Comparison of ENCODE assay signal across 7 mouse cellular contexts in the genomic region with DNA sequence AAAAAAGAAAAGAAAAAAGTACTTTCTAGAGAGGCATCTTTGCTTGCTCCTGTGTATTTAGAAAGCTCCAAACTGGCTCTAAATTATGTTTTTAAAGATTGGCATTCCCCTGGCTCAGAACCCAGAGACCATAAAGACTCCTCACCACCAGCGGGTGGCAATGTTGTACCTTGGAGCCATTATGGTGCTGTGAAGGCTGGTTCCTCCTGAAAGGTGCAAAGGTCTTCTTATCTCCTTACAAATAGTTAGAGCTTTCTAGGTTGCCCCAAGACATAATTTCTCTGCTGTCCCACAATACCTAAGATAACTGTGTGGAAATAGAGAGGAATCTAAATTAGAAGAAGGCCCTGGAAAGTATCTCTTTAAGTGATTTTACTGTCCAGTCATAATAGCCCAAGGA. TPM values are rescaled to one million over a fixed set of nuclear protein-coding genes. Genes with fewer than 3 reads are reported as not detected.
DNase-seq lines count a peak whose midpoint lies in the region; ATAC-seq lines count a peak whose summit lies in the region.

No protein-coding gene starts in this region.

- H3K4me1 ChIP-seq in midbrain, embryonic 10.5 days, result no peaks in the 10 kb centered on the region
- H3K4me1 ChIP-seq in midbrain, embryonic 15.5 days, result no peaks in the 10 kb centered on the region
- no peaks in the 10 kb centered on the region for H3K4me1 ChIP-seq in intestine, embryonic 16.5 days (ENCODE audit: control insufficient read depth, insufficient read depth, low read length)

- H3K36me3 ChIP-seq in midbrain, embryonic 10.5 days, result no peaks in the 10 kb centered on the region
- no peaks in the 10 kb centered on the region for H3K36me3 ChIP-seq in midbrain, embryonic 15.5 days (replicated peaks)
- no peaks in the 10 kb centered on the region for H3K36me3 ChIP-seq in intestine, embryonic 16.5 days (ENCODE audit: control insufficient read depth, insufficient read depth, low read length)

- 23% methylated on average over 1 of the region's 1 CpGs for WGBS in midbrain, embryonic 10.5 days
- 19% methylated on average over 1 of the region's 1 CpGs for WGBS in midbrain, embryonic 15.5 days
- 9% methylated on average over 1 of the region's 1 CpGs for WGBS in intestine, embryonic 16.5 days

- ATAC-seq in midbrain, embryonic 15.5 days (replicated peaks), result no peak
- peak; percentile 87 for ATAC-seq in common myeloid progenitor, adult 5-6 weeks (replicated peaks; ENCODE audit: low read depth, poor library complexity, severe bottlenecking)
- ATAC-seq in intestine, embryonic 16.5 days, result peak; percentile 79
- peak; percentile 89 for ATAC-seq in megakaryocyte-erythroid progenitor cell, adult 5-6 weeks (replicated peaks; ENCODE audit: low FRiP score, low TSS enrichment, poor library complexity, severe bottlenecking)

- H3K9me3 ChIP-seq in midbrain, embryonic 10.5 days (replicated peaks), result no peaks in the 10 kb centered on the region
- no peaks in the 10 kb centered on the region for H3K9me3 ChIP-seq in midbrain, embryonic 15.5 days
- H3K9me3 ChIP-seq in intestine, embryonic 16.5 days (ENCODE audit: control insufficient read depth, low read length), result no peaks in the 10 kb centered on the region

- no peaks in the 10 kb centered on the region for H3K27me3 ChIP-seq in midbrain, embryonic 10.5 days (ENCODE audit: low read depth, poor library complexity, severe bottlenecking)
- no peaks in the 10 kb centered on the region for H3K27me3 ChIP-seq in midbrain, embryonic 15.5 days (replicated peaks)
- H3K27me3 ChIP-seq in intestine, embryonic 16.5 days (replicated peaks; ENCODE audit: control insufficient read depth, insufficient read depth, low read length), result no peaks in the 10 kb centered on the region

- H3K9ac ChIP-seq in midbrain, embryonic 15.5 days, result no peak overlapping the region
- H3K9ac ChIP-seq in intestine, embryonic 16.5 days (ENCODE audit: low read depth, low read length), result no peak overlapping the region

- no peak overlapping the region for H3K27ac ChIP-seq in midbrain, embryonic 10.5 days (replicated peaks)
- H3K27ac ChIP-seq in midbrain, embryonic 15.5 days, result no peak overlapping the region
- no peak overlapping the region for H3K27ac ChIP-seq in intestine, embryonic 16.5 days (ENCODE audit: low read length)

- H3K4me2 ChIP-seq in midbrain, embryonic 15.5 days, result no peak overlapping the region
- no peak overlapping the region for H3K4me2 ChIP-seq in intestine, embryonic 16.5 days (ENCODE audit: low read depth, low read length)

- DNase-seq in midbrain, embryonic 10.5 days (ENCODE audit: low spot score), result peak; percentile 25
- DNase-seq in Muller cell, postnatal 12 days (ENCODE audit: inconsistent ontology term), result peak; percentile 59
- peak; percentile 79 for DNase-seq in thymus, postnatal 14 days

- H3K4me3 ChIP-seq in midbrain, embryonic 10.5 days, result no peak overlapping the region
- no peak overlapping the region for H3K4me3 ChIP-seq in midbrain, embryonic 15.5 days
- H3K4me3 ChIP-seq in intestine, embryonic 16.5 days (ENCODE audit: low read length), result no peak overlapping the region

RNA-seq across cellular contexts. Expression of a gene that starts 20.4 kb away (rescaled TPM):
- 1.2 and 2.9 TPM in 2 replicates for polyA plus RNA-seq in midbrain, embryonic 10.5 days (2016; fragmentation: Nextera tagmentation; extraction: Ambion mirVana)
- polyA plus RNA-seq in midbrain, embryonic 15.5 days (2015; fragmentation: Nextera tagmentation; extraction: Ambion mirVana), result 7.3 and 8.9 TPM in 2 replicates
- total RNA-seq in common myeloid progenitor, adult 5-6 weeks (2017), result not detected in 2 replicates
- polyA plus RNA-seq in intestine, embryonic 16.5 days (2015; fragmentation: Nextera tagmentation; extraction: Ambion mirVana), result 0.16 and 0.21 TPM in 2 replicates
- total RNA-seq in megakaryocyte-erythroid progenitor cell, adult 5-6 weeks (2014; fragmentation: Nextera tagmentation), result not detected in 2 replicates
- total RNA-seq in megakaryocyte-erythroid progenitor cell, adult 5-6 weeks (2017), result not detected in 2 replicates

Comparison
In these comparisons a context has a peak if more than half of its experiments do, and no peak if none do; other contexts are left out.
1. DNase-seq: peak in every context shown above with its lines; median percentile 79 in thymus, postnatal 14 days; 59 in Muller cell, postnatal 12 days; 25 in midbrain, embryonic 10.5 days.